Mouse (Mus musculus): Measurements from ENCODE around the gene Wdr4. TPM values are rescaled to one million over a fixed set of nuclear protein-coding genes. Genes with fewer than 3 reads are reported as not detected.

The Wdr4 gene
- polyA plus RNA-seq (2015; fragmentation: Nextera tagmentation; extraction: Ambion mirVana): 39.5 and 42.3 TPM in 2 replicates

DNA sequence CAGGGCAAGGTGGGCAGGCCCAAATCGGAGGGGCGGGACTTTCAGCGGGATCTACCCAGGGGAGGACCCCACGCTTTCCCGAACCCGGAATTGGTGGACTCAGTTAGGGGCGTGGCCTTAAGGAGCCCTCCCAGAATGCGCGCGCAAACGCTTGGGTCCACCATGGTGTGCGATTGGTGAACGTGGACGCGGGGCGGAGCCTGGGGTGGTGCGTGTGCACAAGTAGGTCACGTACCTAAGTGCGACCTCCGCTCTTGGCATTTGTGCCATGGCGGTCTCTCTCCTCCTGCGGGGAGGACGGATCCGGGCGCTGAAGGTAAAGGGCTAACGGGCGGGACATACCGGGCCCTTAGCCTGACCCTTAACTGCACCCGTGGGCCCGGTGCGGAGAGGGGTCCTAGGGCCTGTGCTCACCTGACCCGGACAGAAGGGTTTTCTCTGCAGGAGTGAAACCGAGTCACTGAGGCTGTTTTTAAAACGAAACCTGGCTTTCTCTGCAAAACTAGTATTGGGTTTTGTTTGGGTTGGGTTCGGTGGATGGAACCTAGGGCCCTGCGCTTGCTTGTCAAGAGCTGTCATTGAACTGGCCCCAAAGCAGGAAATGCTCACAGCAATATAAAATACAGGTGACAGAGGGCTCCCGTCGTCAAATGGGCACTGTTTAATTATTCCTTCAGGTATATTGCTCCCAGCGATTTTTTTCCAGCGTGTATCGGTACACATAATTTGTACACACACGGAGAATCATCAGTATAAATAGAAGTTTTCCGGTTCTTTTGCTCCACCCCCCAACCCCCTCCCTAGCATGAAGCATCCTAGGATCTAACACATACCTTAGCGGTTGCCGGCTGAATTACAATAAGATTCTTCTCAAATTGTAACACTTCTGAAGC, at the start of gene Wdr4, which contains the start of gene Ndufv3:
Gene Wdr4 (minus strand): TSS at position 35 of the 893 bp plus-strand sequence.
Gene Ndufv3 (plus strand): TSS at position 170 of the 893 bp plus-strand sequence.
- Histone ChIP-seq H3K9ac (ENCODE audit: low read depth, low read length) (peak within 1 kb of the TSS; percentile 83), H3K27me3 (replicated peaks; ENCODE audit: control insufficient read depth, insufficient read depth, low read length) (no peaks in the 10 kb centered on the region), H3K4me2 (ENCODE audit: low read depth, low read length) (peak within 1 kb of the TSS; percentile 53), H3K27ac (ENCODE audit: low read length) (peak within 1 kb of the TSS; percentile 82), H3K36me3 (ENCODE audit: control insufficient read depth, insufficient read depth, low read length) (peaks cover 4% of the 10 kb centered on the region; the same call in 1 of the 2 replicates), H3K9me3 (ENCODE audit: control insufficient read depth, low read length) (no peaks in the 10 kb centered on the region), H3K4me1 (ENCODE audit: control insufficient read depth, insufficient read depth, low read length) (peaks cover 19% of the 10 kb centered on the region), H3K4me3 (ENCODE audit: low read length) (peak within 1 kb of the TSS; percentile 83)
- ATAC-seq: peak; percentile 99
- under 1% methylated on average over 45 of the region's 45 CpGs for WGBS

DNA sequence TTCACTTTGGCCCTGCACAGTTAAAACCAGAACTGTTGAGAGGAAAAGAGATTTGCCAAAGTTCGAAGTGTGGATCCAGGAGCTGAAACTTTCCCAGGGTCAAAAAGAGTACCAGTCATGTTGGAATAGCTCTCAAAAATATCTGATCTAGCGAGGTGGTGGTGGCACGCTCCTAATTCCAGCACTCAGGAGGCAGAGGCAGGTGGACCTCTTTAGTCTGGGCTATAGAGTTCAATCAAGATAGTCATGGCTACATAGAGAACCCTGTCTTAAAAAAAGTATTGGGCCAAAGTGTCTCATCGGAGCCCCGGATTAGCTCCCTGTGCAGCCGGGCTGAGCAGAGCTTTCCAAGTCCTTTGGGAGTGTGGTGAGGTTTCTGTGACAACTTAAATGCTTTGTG, 46.5 kb upstream of the Wdr4 start:
- 75% methylated on average over 6 of the region's 6 CpGs for WGBS
- no peak overlapping the region for H3K27ac ChIP-seq (ENCODE audit: low read length)
- ATAC-seq: no peak
- no peaks in the 10 kb centered on the region for H3K36me3 ChIP-seq (ENCODE audit: control insufficient read depth, insufficient read depth, low read length)
- H3K4me1 ChIP-seq (ENCODE audit: control insufficient read depth, insufficient read depth, low read length): peaks cover 39% of the 10 kb centered on the region
- peak overlapping the region; percentile 81 for H3K4me2 ChIP-seq (ENCODE audit: low read depth, low read length)
- H3K27me3 ChIP-seq (replicated peaks; ENCODE audit: control insufficient read depth, insufficient read depth, low read length): no peaks in the 10 kb centered on the region
- no peaks in the 10 kb centered on the region for H3K9me3 ChIP-seq (ENCODE audit: control insufficient read depth, low read length)
- peak overlapping the region; percentile 95 for H3K9ac ChIP-seq (ENCODE audit: low read depth, low read length)
- H3K4me3 ChIP-seq (ENCODE audit: low read length): peak overlapping the region; percentile 78

DNA sequence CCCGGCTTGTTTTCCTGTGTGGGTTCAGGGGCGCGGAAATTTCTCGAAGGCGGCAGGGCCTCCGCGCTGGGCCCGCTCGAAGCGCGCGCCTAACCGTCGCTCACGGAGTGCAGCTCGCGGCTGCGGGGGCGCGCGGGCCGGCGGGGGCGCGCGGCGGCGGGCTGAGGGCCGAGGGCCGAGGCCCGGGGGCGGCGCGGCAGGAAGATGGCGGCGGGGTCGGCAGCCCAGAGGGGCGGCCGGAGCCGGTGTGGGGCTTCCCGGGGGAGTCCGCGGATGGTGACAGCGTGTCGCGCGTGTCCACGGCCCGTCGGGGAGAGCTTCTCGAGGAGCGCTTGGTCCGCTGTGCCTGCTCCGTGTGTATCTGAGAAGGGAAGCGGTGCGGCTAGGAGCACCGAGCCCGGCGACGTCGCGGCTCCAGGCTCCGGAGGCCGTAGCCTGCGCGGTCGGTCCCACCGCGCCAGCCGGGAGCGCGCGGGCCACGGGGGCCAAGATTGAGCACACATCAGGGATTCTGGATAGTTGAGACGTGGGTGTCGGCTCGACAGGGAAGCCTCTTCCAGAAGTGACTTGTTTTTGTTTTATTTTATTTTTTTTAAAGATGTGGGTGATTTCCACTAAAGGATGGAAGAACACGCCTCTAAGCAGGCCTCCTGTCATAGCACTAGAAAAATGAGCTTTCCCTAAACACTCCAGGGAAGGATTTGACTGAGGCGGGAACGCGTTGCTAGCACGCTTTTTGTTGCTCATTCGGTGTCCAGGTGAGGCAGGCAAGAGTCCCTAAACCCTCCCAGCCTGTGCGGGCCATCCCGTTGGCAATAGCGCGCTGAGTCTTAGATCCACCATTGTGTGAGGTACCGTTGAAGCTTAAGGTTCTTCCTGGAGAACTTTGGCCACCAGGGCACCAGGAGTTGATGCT, 45.6 kb upstream of the Wdr4 start:
- peak; percentile 51 for ATAC-seq
- Histone ChIP-seq H3K36me3 (ENCODE audit: control insufficient read depth, insufficient read depth, low read length) (no peaks in the 10 kb centered on the region), H3K4me2 (ENCODE audit: low read depth, low read length) (peak overlapping the region; percentile 81), H3K27ac (ENCODE audit: low read length) (peak overlapping the region; percentile 97), H3K27me3 (replicated peaks; ENCODE audit: control insufficient read depth, insufficient read depth, low read length) (no peaks in the 10 kb centered on the region), H3K9me3 (ENCODE audit: control insufficient read depth, low read length) (no peaks in the 10 kb centered on the region), H3K4me1 (ENCODE audit: control insufficient read depth, insufficient read depth, low read length) (peaks cover 39% of the 10 kb centered on the region), H3K9ac (ENCODE audit: low read depth, low read length) (peak overlapping the region; percentile 95), H3K4me3 (ENCODE audit: low read length) (peak overlapping the region; percentile 78)
- under 1% methylated on average over 88 of the region's 88 CpGs for WGBS

DNA sequence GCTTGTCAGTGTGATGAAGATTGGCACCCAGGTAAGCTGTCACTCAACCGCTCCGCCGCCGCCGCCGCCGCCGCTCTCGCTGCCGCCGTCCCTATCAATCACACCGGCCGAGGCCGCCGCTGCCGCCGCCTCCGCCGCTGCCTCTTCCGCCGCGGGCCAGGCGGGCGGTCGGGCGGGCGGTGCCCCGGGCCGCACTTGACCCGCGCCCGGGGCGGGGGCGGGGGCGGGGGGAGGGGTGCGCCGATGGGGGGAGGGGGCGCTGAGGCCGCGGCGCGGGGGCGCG, 45.0 kb upstream of the Wdr4 start:
- H3K27me3 ChIP-seq (replicated peaks; ENCODE audit: control insufficient read depth, insufficient read depth, low read length): no peaks in the 10 kb centered on the region
- 2% methylated on average over 24 of the region's 44 CpGs for WGBS
- peaks cover 39% of the 10 kb centered on the region for H3K4me1 ChIP-seq (ENCODE audit: control insufficient read depth, insufficient read depth, low read length)
- peak overlapping the region; percentile 95 for H3K9ac ChIP-seq (ENCODE audit: low read depth, low read length)
- no peaks in the 10 kb centered on the region for H3K9me3 ChIP-seq (ENCODE audit: control insufficient read depth, low read length)
- no peaks in the 10 kb centered on the region for H3K36me3 ChIP-seq (ENCODE audit: control insufficient read depth, insufficient read depth, low read length)
- peak overlapping the region; percentile 78 for H3K4me3 ChIP-seq (ENCODE audit: low read length)
- peak overlapping the region; percentile 97 for H3K27ac ChIP-seq (ENCODE audit: low read length)
- no peak for ATAC-seq
- H3K4me2 ChIP-seq (ENCODE audit: low read depth, low read length): peak overlapping the region; percentile 81; the same call in 1 of the 2 replicates

DNA sequence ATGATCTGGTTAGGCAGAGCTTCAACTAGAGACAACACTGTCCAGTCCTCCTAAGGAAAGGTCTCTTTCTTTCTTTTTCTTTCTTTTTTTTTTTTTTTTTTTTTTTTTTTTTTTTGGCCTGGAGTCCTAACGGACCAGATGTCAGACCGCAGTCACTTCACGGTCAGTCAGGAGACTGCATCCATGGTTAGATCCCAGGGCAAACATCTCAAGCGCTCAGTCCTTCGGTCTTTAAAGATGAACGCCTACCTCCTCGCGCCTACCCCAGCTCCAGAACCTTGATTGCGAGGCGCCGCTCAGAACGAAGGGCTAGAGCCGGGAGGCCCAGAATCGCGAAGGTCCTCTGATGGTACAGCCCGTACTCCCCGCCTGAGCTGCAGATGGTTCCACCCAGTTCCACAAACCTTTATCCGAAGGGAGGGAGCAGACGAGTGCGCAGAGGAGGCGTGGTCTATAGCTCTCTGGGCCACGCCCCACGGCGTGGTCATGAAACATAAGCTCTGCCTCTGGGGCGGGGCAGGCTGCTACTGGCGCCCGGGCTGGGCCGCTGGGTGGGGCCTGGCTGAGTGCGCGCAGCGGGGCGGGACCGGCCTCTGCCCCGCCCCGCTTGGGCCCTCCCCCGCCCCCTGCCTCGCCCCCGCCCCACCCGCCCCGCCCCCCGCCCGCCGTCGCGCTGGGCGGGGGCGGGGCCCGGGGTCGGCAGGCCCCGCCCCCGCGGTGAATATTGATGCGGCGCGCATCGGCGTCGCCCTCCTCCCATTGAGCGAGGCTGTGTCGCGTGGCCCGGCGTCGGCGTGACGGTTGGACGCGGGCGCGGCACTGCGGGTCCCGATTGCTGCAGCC, 44.5 kb upstream of the Wdr4 start, which contains the start of gene Pknox1:
Gene Pknox1 (plus strand): TSS at position 720 of the 843 bp plus-strand sequence.
- H3K27ac ChIP-seq (ENCODE audit: low read length): peak within 1 kb of the TSS; percentile 97
- H3K4me1 ChIP-seq (ENCODE audit: control insufficient read depth, insufficient read depth, low read length): peaks cover 34% of the 10 kb centered on the region
- peak; percentile 94 for ATAC-seq
- H3K9me3 ChIP-seq (ENCODE audit: control insufficient read depth, low read length): no peaks in the 10 kb centered on the region
- H3K4me2 ChIP-seq (ENCODE audit: low read depth, low read length): peak within 1 kb of the TSS; percentile 81
- peak within 1 kb of the TSS; percentile 78 for H3K4me3 ChIP-seq (ENCODE audit: low read length)
- H3K36me3 ChIP-seq (ENCODE audit: control insufficient read depth, insufficient read depth, low read length): no peaks in the 10 kb centered on the region
- H3K27me3 ChIP-seq (replicated peaks; ENCODE audit: control insufficient read depth, insufficient read depth, low read length): no peaks in the 10 kb centered on the region
- 0% methylated on average over 67 of the region's 72 CpGs for WGBS
- peak within 1 kb of the TSS; percentile 95 for H3K9ac ChIP-seq (ENCODE audit: low read depth, low read length)

DNA sequence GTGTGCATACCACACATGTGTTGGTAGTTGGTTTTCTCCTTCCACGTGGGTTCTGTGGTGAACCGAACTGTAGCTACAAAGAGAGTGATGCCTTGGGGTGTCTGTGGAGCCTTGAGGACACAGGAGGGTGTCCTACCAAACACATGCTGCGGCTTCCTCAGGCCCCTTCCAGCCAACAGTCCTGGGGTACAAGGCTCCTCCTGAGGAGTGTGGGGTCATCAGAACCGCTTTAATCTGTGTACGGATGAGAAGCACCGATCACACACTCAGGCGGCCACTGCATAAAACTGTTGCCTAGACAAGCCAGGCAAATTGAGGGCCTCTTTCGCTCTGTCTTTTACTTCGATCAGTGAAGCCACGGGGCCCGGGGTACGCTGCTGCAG, 43.8 kb upstream of the Wdr4 start:
- H3K4me3 ChIP-seq (ENCODE audit: low read length): peak overlapping the region; percentile 51
- H3K9ac ChIP-seq (ENCODE audit: low read depth, low read length): peak overlapping the region; percentile 76
- peaks cover 29% of the 10 kb centered on the region for H3K4me1 ChIP-seq (ENCODE audit: control insufficient read depth, insufficient read depth, low read length)
- H3K27ac ChIP-seq (ENCODE audit: low read length): peak overlapping the region; percentile 86
- WGBS: 12% methylated on average over 12 of the region's 12 CpGs
- peak overlapping the region; percentile 81 for H3K4me2 ChIP-seq (ENCODE audit: low read depth, low read length)
- no peaks in the 10 kb centered on the region for H3K27me3 ChIP-seq (replicated peaks; ENCODE audit: control insufficient read depth, insufficient read depth, low read length)
- no peaks in the 10 kb centered on the region for H3K36me3 ChIP-seq (ENCODE audit: control insufficient read depth, insufficient read depth, low read length)
- no peaks in the 10 kb centered on the region for H3K9me3 ChIP-seq (ENCODE audit: control insufficient read depth, low read length)
- 0 out of 2 replicates have a peak, but pooled peaks have one; percentile 0 for ATAC-seq

DNA sequence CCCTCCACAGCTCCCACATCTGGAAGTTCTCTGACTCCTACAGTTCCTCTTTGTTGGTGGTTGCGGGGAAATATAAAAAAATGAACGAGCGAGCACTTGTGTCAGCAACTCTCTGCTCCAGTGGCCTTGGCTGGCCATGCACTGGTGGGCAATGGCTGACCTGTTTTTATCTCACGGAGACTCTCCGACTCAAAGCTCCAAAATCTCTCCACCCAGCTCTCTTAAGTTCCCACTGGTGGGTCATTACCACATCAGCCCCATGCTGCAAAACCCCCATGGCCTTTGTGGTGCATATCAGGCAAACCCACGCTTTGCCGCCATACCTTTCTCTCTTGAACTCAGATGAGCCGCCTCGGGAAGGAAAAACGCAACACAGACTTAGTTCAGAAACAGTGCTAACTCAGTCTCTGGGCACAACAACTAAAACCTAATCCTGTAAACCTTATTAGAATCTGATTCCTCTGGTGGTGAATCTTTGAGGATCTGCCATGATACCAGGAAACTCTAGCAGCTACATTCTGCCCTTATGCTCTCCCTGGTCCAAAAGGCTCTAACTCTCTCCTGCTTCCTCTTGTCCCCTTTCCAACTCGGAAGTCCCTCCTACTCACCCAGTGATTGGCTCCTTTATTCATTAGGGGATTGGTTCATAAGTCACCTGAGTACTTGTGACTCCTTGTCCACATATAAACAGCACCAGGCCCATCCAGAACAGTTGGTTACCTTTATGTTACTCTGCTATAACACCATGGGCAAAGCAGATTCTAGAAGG, 39.4 kb upstream of the Wdr4 start:
- Histone ChIP-seq H3K27ac (ENCODE audit: low read length) (no peak overlapping the region), H3K4me2 (ENCODE audit: low read depth, low read length) (no peak overlapping the region), H3K36me3 (ENCODE audit: control insufficient read depth, insufficient read depth, low read length) (no peaks in the 10 kb centered on the region), H3K4me3 (ENCODE audit: low read length) (no peak overlapping the region), H3K4me1 (ENCODE audit: control insufficient read depth, insufficient read depth, low read length) (peaks cover 21% of the 10 kb centered on the region), H3K9me3 (ENCODE audit: control insufficient read depth, low read length) (no peaks in the 10 kb centered on the region), H3K9ac (ENCODE audit: low read depth, low read length) (no peak overlapping the region), H3K27me3 (replicated peaks; ENCODE audit: control insufficient read depth, insufficient read depth, low read length) (no peaks in the 10 kb centered on the region)
- WGBS: 88% methylated on average over 11 of the region's 11 CpGs
- no peak for ATAC-seq

DNA sequence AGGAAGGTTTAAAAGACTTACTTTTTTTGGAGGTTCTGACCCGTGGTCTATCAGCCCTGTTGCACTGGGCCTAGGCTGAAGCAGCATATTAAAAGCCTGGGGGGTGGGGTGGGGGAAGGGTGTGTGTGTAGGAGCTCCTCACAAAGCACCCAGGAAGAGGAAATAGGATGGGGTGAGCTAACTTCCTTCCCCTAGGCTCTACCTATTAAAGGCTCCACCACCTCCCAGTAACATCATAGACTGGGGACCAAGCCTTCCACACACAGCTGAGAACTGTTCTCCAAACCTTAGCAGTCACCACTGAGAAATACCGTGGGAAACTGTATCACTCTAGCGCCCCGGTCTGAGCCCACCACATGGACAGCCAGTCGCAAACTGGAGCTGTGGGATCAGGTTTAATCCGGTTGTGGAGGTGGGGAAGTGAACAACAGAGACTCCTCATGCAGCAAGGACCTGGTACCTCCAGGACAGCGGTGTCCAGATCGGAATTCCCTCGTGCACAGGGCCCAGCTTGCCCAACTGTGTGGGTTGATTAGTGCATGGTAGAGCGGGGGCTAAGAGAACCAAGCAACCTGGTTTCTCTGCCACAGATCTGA, 38.3 kb upstream of the Wdr4 start:
- WGBS: 61% methylated on average over 10 of the region's 10 CpGs
- H3K27me3 ChIP-seq (replicated peaks; ENCODE audit: control insufficient read depth, insufficient read depth, low read length): no peaks in the 10 kb centered on the region
- H3K9me3 ChIP-seq (ENCODE audit: control insufficient read depth, low read length): no peaks in the 10 kb centered on the region
- H3K4me3 ChIP-seq (ENCODE audit: low read length): no peak overlapping the region
- peak overlapping the region; percentile 38 for H3K4me2 ChIP-seq (ENCODE audit: low read depth, low read length)
- peak overlapping the region; percentile 32; the same call in 1 of the 2 replicates for H3K9ac ChIP-seq (ENCODE audit: low read depth, low read length)
- peak; percentile 24; the same call in 1 of the 2 replicates for ATAC-seq
- peak overlapping the region; percentile 82 for H3K27ac ChIP-seq (ENCODE audit: low read length)
- no peaks in the 10 kb centered on the region for H3K36me3 ChIP-seq (ENCODE audit: control insufficient read depth, insufficient read depth, low read length)
- peaks cover 14% of the 10 kb centered on the region for H3K4me1 ChIP-seq (ENCODE audit: control insufficient read depth, insufficient read depth, low read length)
